In genomic region chr2:31636138-31636741, GRCm38 (mm10) we compare ENCODE assay signal across 12 mouse cellular contexts. TPM values are rescaled to one million over a fixed set of nuclear protein-coding genes. Genes with fewer than 3 reads are reported as not detected.
A peak's percentile ranks its signal among the peaks of the same experiment; 100 is the strongest.
DNase-seq lines count a peak whose midpoint lies in the region; ATAC-seq lines count a peak whose summit lies in the region.
"Had no signal": no experiment of that assay in that cellular context is flagged by ENCODE, and none has a peak within 500 bp of the region (broad histone marks: within the 10 kb centered on the region; RNA-seq: fewer than 3 reads in every experiment).

No protein-coding gene starts in this region.

- no peak overlapping the region for H3K9ac ChIP-seq in lung, embryonic 16.5 days (ENCODE audit: low read length)
- peak overlapping the region; percentile 52 for H3K9ac ChIP-seq in forebrain, embryonic 13.5 days
- H3K9ac ChIP-seq in limb, embryonic 13.5 days, result no peak overlapping the region
- H3K9ac ChIP-seq in stomach, embryonic 15.5 days, result no peak overlapping the region

- ATAC-seq in lung, embryonic 16.5 days (ENCODE audit: low read depth), result no peak
- ATAC-seq in forebrain, embryonic 13.5 days, result peak; percentile 29; the same call in 1 of the 2 replicates
- ATAC-seq in limb, embryonic 13.5 days (ENCODE audit: low FRiP score, low read depth), result peak; percentile 6; the same call in 1 of the 2 replicates
- no peak for ATAC-seq in stomach, embryonic 15.5 days (ENCODE audit: insufficient read depth, low FRiP score, low read depth)
- ATAC-seq: activated CD4-positive, CD25-positive, alpha-beta regulatory T cell, adult 4 months had no signal

- peaks cover 94% of the 10 kb centered on the region for H3K27me3 ChIP-seq in lung, embryonic 16.5 days (ENCODE audit: control insufficient read depth, insufficient read depth, low read depth, low read length)
- H3K27me3 ChIP-seq in forebrain, embryonic 13.5 days, result peaks cover 98% of the 10 kb centered on the region
- peaks cover 100% of the 10 kb centered on the region for H3K27me3 ChIP-seq in limb, embryonic 13.5 days
- peaks cover 90% of the 10 kb centered on the region for H3K27me3 ChIP-seq in stomach, embryonic 15.5 days (replicated peaks)

- WGBS in lung, embryonic 16.5 days, result 1% methylated on average over 48 of the region's 48 CpGs
- WGBS in forebrain, embryonic 13.5 days, result under 1% methylated on average over 47 of the region's 48 CpGs
- WGBS in limb, embryonic 13.5 days, result under 1% methylated on average over 48 of the region's 48 CpGs
- under 1% methylated on average over 48 of the region's 48 CpGs for WGBS in stomach, embryonic 15.5 days

- H3K36me3 ChIP-seq in lung, embryonic 16.5 days (ENCODE audit: control insufficient read depth, insufficient read depth, low read length), result no peaks in the 10 kb centered on the region
- H3K36me3 ChIP-seq in forebrain, embryonic 13.5 days (ENCODE audit: poor library complexity, severe bottlenecking), result no peaks in the 10 kb centered on the region
- H3K36me3 ChIP-seq in limb, embryonic 13.5 days, result no peaks in the 10 kb centered on the region
- H3K36me3 ChIP-seq in stomach, embryonic 15.5 days, result no peaks in the 10 kb centered on the region

- no peaks in the 10 kb centered on the region for H3K9me3 ChIP-seq in lung, embryonic 16.5 days (ENCODE audit: control insufficient read depth, low read length)
- H3K9me3 ChIP-seq in forebrain, embryonic 13.5 days (replicated peaks), result no peaks in the 10 kb centered on the region
- no peaks in the 10 kb centered on the region for H3K9me3 ChIP-seq in limb, embryonic 13.5 days
- no peaks in the 10 kb centered on the region for H3K9me3 ChIP-seq in stomach, embryonic 15.5 days

- H3K4me2 ChIP-seq in lung, embryonic 16.5 days (ENCODE audit: low read depth, low read length), result peak overlapping the region; percentile 7; the same call in 1 of the 2 replicates
- peak overlapping the region; percentile 64 for H3K4me2 ChIP-seq in forebrain, embryonic 13.5 days
- H3K4me2 ChIP-seq in limb, embryonic 13.5 days (replicated peaks), result peak overlapping the region; percentile 58
- H3K4me2 ChIP-seq in stomach, embryonic 15.5 days, result peak overlapping the region; percentile 33

- peaks cover 16% of the 10 kb centered on the region for H3K4me1 ChIP-seq in lung, embryonic 16.5 days (replicated peaks; ENCODE audit: control insufficient read depth, insufficient read depth, low read length)
- peaks cover 62% of the 10 kb centered on the region for H3K4me1 ChIP-seq in forebrain, embryonic 13.5 days
- H3K4me1 ChIP-seq in limb, embryonic 13.5 days, result peaks cover 52% of the 10 kb centered on the region
- peaks cover 35% of the 10 kb centered on the region for H3K4me1 ChIP-seq in stomach, embryonic 15.5 days

- no peak for DNase-seq in lung, adult 18-20 months
- DNase-seq in testis, postnatal 10 days (ENCODE audit: low spot score), result no peak
- DNase-seq in adrenal gland, adult 8-10 months, result no peak
- DNase-seq in right cerebral cortex, adult 18-20 months, result no peak
- DNase-seq: lung, postnatal 4 days had no signal

- H3K4me3 ChIP-seq in lung, embryonic 16.5 days (ENCODE audit: low read length), result peak overlapping the region; percentile 17; the same call in 1 of the 2 replicates
- peak overlapping the region; percentile 36 for H3K4me3 ChIP-seq in forebrain, embryonic 13.5 days
- peak overlapping the region; percentile 33 for H3K4me3 ChIP-seq in limb, embryonic 13.5 days
- peak overlapping the region; percentile 18 for H3K4me3 ChIP-seq in stomach, embryonic 15.5 days (replicated peaks)
- H3K4me3 ChIP-seq: erythroblast, embryonic 14.5 days had no signal

- H3K27ac ChIP-seq in lung, embryonic 16.5 days (ENCODE audit: low read length), result no peak overlapping the region
- H3K27ac ChIP-seq in forebrain, embryonic 13.5 days, result peak overlapping the region; percentile 20; the same call in 1 of the 2 replicates
- no peak overlapping the region for H3K27ac ChIP-seq in limb, embryonic 13.5 days
- no peak overlapping the region for H3K27ac ChIP-seq in stomach, embryonic 15.5 days

RNA-seq across cellular contexts. Expression of gene Prdm12, which starts 3.6 kb away (rescaled TPM):
- not detected in 2 replicates for polyA plus RNA-seq in lung, embryonic 16.5 days (2015; fragmentation: Nextera tagmentation; extraction: Ambion mirVana)
- 1.3 and 2.1 TPM in 2 replicates for polyA plus RNA-seq in forebrain, embryonic 13.5 days (2015; fragmentation: Nextera tagmentation; extraction: Ambion mirVana)
- not detected in 2 replicates for polyA plus RNA-seq in limb, embryonic 13.5 days (2015; fragmentation: Nextera tagmentation; extraction: Ambion mirVana)
- polyA plus RNA-seq in stomach, embryonic 15.5 days (2015; fragmentation: Nextera tagmentation; extraction: Ambion mirVana), result not detected in 2 replicates
- under 1 TPM in 1 of 4 experiments, not detected in 3; 0.22 TPM for total RNA-seq in adrenal gland, adult 8-10 months (2022)
- polyA plus RNA-seq: activated CD4-positive, CD25-positive, alpha-beta regulatory T cell, adult 4 months; erythroblast, embryonic 14.5 days; spleen, adult 2 months had no signal

RNA-seq across cellular contexts. Expression of gene Exosc2, which starts 34.3 kb away (rescaled TPM):
- polyA plus RNA-seq in lung, embryonic 16.5 days (2015; fragmentation: Nextera tagmentation; extraction: Ambion mirVana), result 55.1 and 56.5 TPM in 2 replicates
- polyA plus RNA-seq in forebrain, embryonic 13.5 days (2015; fragmentation: Nextera tagmentation; extraction: Ambion mirVana), result 53.2 and 59.2 TPM in 2 replicates
- polyA plus RNA-seq in limb, embryonic 13.5 days (2015; fragmentation: Nextera tagmentation; extraction: Ambion mirVana), result 73.7 and 78.1 TPM in 2 replicates
- 59.9 and 60.5 TPM in 2 replicates for polyA plus RNA-seq in stomach, embryonic 15.5 days (2015; fragmentation: Nextera tagmentation; extraction: Ambion mirVana)
- total RNA-seq in adrenal gland, adult 8-10 months (2022), result 10 to 100 TPM; 22.2 to 31.0 (median 28.4) TPM

RNA-seq across cellular contexts. Expression of gene Abl1, which starts 51.9 kb away (rescaled TPM):
- polyA plus RNA-seq in lung, embryonic 16.5 days (2015; fragmentation: Nextera tagmentation; extraction: Ambion mirVana), result 37.6 and 39.1 TPM in 2 replicates
- polyA plus RNA-seq in forebrain, embryonic 13.5 days (2015; fragmentation: Nextera tagmentation; extraction: Ambion mirVana), result 25.8 and 30.6 TPM in 2 replicates
- polyA plus RNA-seq in limb, embryonic 13.5 days (2015; fragmentation: Nextera tagmentation; extraction: Ambion mirVana), result 52.4 and 55.9 TPM in 2 replicates
- 30.2 and 34.5 TPM in 2 replicates for polyA plus RNA-seq in stomach, embryonic 15.5 days (2015; fragmentation: Nextera tagmentation; extraction: Ambion mirVana)
- total RNA-seq in adrenal gland, adult 8-10 months (2022), result 100 to 1,000 TPM in 1 of 4 experiments, 10 to 100 TPM in 3; 80.1 to 111 (median 87.9) TPM

Comparison
In these comparisons a context has a peak if more than half of its experiments do, and no peak if none do; other contexts are left out.
1. ATAC-seq: peak in forebrain, embryonic 13.5 days (single experiment) and limb, embryonic 13.5 days (single experiment); none in lung, embryonic 16.5 days (single experiment) and stomach, embryonic 15.5 days (single experiment).
2. H3K4me2 ChIP-seq: peak in every context shown above with its lines; median percentile 64 in forebrain, embryonic 13.5 days; 58 in limb, embryonic 13.5 days; 33 in stomach, embryonic 15.5 days; 7 in lung, embryonic 16.5 days.
3. Peak in every context shown above with its lines, with median percentiles within 50 percentile points of each other: H3K4me3 ChIP-seq.